Mouse (Mus musculus): ENCODE measurements around the gene Usp42.
A peak's percentile ranks its signal among the peaks of the same experiment; 100 is the strongest.

Gene Usp42

GRCm38 (mm10) chr5:143690392-143690791 lies 41.7 kb downstream of the Usp42 start:
- DNase-seq (ENCODE audit: low read depth), result no peak

- DNase-seq (ENCODE audit: low read depth), result no peak
These were observed 44.5 kb downstream of the Usp42 start for GRCm38 (mm10) chr5:143687589-143687988.

- DNase-seq (ENCODE audit: low read depth), result no peak
These were observed 45.6 kb downstream of the Usp42 start for GRCm38 (mm10) chr5:143686456-143686855.

DNA sequence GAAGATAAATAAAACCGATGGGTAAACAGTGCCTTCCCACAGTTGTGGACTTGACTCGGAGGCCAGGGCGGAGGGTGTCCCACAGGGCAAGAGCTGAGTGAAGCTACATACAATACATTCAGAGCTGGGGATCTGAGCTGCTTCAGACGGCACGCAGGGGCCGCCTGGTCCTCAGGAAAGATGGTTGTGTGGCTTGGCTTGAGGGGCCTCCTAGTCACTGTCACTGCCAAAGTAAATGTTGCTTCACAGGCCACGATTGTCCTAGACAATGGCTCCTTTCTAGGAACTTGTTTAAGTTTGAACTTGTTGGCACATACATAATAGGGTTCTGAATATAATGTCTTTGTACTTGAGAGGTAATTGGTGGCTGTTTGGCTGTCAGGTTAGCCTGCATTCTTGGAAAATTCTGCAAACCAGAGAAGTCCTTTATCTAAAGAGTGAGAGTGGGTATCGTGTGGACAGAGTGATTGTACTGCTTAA lies 47.1 kb downstream of the Usp42 start:
- DNase-seq (ENCODE audit: low read depth), result no peak

- DNase-seq (ENCODE audit: low read depth), result no peak
These were observed 48.4 kb downstream of the Usp42 start for GRCm38 (mm10) chr5:143683696-143684095.

- DNase-seq (ENCODE audit: low read depth), result no peak
These were observed 52.4 kb downstream of the Usp42 start for GRCm38 (mm10) chr5:143679654-143680053.

DNA sequence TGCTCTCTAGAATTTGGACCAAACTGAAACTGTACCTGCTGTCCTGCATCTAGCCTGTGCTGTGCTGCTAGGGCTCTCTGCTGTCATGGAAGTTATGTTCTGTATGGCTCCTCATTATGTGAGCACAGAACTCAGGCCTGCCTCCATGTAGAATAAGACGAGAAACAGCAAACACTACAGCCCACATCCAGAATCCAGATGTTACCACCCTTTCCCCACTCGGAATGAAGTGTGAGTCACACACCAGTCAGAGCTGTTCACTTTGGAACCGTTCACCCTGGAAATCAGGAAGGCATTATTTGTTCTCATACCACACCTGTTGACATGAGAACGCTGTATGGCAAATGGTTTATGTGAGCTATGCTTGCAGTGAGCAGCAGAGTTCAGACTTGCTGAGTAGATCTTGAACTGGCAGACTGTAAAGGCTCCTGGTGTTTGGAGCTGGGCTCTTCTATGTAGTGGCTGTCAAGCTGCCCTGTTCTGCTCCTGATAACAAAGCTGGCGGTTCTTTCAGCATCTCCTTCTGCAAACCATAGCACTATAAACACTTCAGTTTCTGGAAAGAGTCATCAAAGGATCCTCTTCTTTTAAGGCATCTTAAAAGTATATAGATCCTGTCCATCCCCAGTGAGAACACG lies 53.3 kb downstream of the Usp42 start:
- DNase-seq (ENCODE audit: low read depth), result peak; percentile 78

GRCm38 (mm10) chr5:143677363-143677762 lies 54.7 kb downstream of the Usp42 start:
- no peak for DNase-seq (ENCODE audit: low read depth)

- DNase-seq (ENCODE audit: low read depth), result no peak
These were observed 55.7 kb downstream of the Usp42 start for GRCm38 (mm10) chr5:143676218-143676985.

DNA sequence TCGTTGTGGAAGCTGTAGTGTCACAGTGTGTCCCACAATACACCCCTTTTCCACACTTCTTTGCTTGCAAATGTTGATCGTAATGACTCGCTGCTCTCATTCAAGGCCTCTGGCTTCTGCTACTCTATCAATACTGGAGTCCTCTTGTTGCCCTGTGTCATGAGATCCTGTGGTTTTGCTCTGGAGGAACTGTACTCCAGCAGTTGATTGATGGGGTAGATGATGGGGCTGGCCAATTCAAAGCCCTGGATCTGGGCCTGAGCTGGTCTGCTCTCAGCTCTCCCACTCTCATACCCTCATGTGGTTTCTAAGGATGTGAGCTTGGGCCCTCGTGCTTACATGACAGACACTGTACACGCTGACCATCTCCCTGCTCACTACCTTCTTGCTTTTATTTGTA lies 57.5 kb downstream of the Usp42 start:
- DNase-seq (ENCODE audit: low read depth), result peak; percentile 89

DNA sequence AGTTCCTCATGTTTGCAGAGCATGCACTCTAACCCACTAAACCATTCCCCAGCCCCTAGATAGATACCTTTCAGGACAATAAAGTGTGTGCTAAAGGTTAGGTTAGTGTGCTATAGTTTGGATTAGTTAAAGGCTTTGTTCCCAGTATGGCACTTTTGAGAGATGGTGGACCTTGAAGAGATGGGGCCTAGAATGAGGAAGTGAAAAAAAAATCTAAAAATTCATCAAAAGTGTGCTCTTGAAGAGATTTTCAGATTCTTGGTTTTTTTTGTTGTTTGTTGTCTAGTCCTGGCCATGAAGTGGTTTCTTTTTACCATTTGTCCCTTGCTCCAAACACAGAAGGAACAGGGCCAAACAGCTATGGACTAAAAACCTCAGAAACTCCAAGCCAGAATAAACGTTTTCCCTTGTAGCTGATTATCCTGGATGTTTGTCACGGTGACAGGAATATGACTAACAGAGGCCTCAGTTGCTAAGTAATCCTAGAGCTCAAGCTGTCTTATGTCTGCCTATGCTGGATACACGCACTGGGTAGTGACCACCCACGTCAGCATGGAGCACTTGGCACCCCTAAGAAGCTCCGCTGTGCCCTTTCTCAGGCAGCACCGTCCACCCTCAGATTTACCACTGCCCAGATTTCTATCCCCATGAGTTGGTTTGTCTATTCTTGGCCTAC lies 61.2 kb downstream of the Usp42 start:
- DNase-seq (ENCODE audit: low read depth), result no peak

GRCm38 (mm10) chr5:143669839-143670238 lies 62.2 kb downstream of the Usp42 start:
- DNase-seq (ENCODE audit: low read depth), result no peak

DNA sequence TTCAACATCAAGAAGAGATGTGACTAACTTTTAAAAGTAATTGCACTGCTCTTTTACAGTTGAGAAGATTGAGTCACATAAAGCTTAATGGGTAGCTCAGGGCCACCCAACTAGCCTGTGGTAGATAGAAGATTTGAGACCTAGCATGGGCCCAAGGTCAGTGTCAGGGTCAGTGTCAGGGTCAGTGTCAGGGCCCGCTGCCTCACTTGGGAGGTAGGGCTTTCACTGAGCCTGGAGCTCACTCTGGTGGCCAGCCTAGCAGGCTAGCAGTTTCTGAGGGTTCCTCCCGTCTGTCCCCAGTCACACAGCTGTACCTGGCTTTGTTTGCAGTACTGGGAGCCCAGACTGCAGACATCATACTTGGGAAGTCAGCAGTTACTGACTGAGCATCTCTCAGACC lies 62.7 kb downstream of the Usp42 start:
- DNase-seq (ENCODE audit: low read depth), result no peak

- DNase-seq (ENCODE audit: low read depth), result no peak
These were observed 63.2 kb downstream of the Usp42 start for GRCm38 (mm10) chr5:143668884-143669283.

DNA sequence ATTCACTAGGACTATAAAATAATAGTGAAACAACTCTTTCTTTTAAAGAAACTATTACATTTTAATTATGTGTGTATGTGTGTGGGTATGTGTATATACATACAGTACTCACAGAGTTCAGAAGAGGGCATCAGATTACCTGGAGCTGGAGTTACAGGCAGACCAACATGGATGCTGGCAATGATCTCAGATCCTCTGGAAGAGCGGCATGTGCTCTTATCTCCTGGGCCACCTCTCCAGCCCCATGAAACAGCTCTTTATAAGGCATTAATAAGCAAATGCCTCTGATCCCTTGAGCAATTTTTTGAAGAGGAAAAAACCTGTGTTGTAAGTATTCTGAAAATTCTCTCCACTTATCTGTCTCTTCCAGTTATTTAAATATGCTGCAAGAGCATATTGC lies 66.1 kb downstream of the Usp42 start:
- no peak for DNase-seq (ENCODE audit: low read depth)

GRCm38 (mm10) chr5:143665561-143665960 lies 66.5 kb downstream of the Usp42 start:
- no peak for DNase-seq (ENCODE audit: low read depth)

- no peak for DNase-seq (ENCODE audit: low read depth)
These were observed 68.9 kb downstream of the Usp42 start for GRCm38 (mm10) chr5:143663074-143663687.
